Mouse (Mus musculus) gastrocnemius, adult 8-10 months (tissue): ENCODE measurements around the gene Olfr214. TPM values are rescaled to one million over a fixed set of nuclear protein-coding genes. Genes with fewer than 3 reads are reported as not detected.
"Not testable (repeated sequence)": the region's sequence is repeated elsewhere in the genome, so short reads cannot be mapped to it uniquely, and the experiment has no call there.

Experiments used
- DNase-seq, 2 experiments: peaks; one replicate each; pipeline ENCODE4 v3.0.0; 2022; ENCODE audit warnings: low spot score in 2 of 2
- total RNA-seq, 4 experiments: library from RNA; stranded (reverse); gene quantifications; 2 replicates each; pipeline ENCODE4 v1.2.4; 2022

Gene Olfr214
- total RNA-seq = not detected

GRCm38 (mm10) chr6:116553935-116554334, at the start of gene Olfr214:
Gene Olfr214, plus strand, starts transcription at chr6:116554235.
- DNase-seq = no peak

- not testable (repeated sequence) for DNase-seq
Measured at GRCm38 (mm10) chr6:116506302-116507003, 47.6 kb upstream of the Olfr214 start, which contains the start of gene Olfr212. Gene Olfr212, plus strand, starts transcription at chr6:116506516.

- DNase-seq = no peak
Measured at GRCm38 (mm10) chr6:116514832-116515231, 39.2 kb upstream of the Olfr214 start.

- DNase-seq = no peak
Measured at GRCm38 (mm10) chr6:116538156-116538555, 15.9 kb upstream of the Olfr214 start, which contains the start of gene Olfr213. Gene Olfr213, plus strand, starts transcription at chr6:116538456.

- DNase-seq = no peak
Measured at GRCm38 (mm10) chr6:116542500-116542899, 11.5 kb upstream of the Olfr214 start.

GRCm38 (mm10) chr6:116550841-116551240, 3.2 kb upstream of the Olfr214 start, which contains the start of gene Gm5580:
Gene Gm5580, plus strand, starts transcription at chr6:116551141.
- not testable (repeated sequence) for DNase-seq

GRCm38 (mm10) chr6:116554952-116555351, 917 bp downstream of the Olfr214 start:
- DNase-seq = no peak

- no peak for DNase-seq
Measured at GRCm38 (mm10) chr6:116569834-116570233, 15.8 kb downstream of the Olfr214 start.

- no peak for DNase-seq
Measured at GRCm38 (mm10) chr6:116584095-116584494, 30.1 kb downstream of the Olfr214 start, which contains the start of gene Olfr215. Gene Olfr215, minus strand, starts transcription at chr6:116584195.

GRCm38 (mm10) chr6:116600969-116601368, 46.9 kb downstream of the Olfr214 start:
- DNase-seq = not testable (repeated sequence)

GRCm38 (mm10) chr6:116607230-116607629, 53.2 kb downstream of the Olfr214 start:
- DNase-seq = no peak

Other genes with a start within 250 kb of the Olfr214 start
- 10 to 100 TPM; 24.6 to 36.1 (median 30.6) TPM for gene March8, start 216.2 kb upstream of the Olfr214 start, total RNA-seq
- under 1 TPM; 0.87 to 0.94 (median 0.91) TPM for gene Alox5, start 93.1 kb upstream of the Olfr214 start, total RNA-seq
- not detected for gene Olfr211, start 65.1 kb upstream of the Olfr214 start, total RNA-seq
- gene Olfr212, start 47.7 kb upstream of the Olfr214 start, total RNA-seq = under 1 TPM in 1 of 4 experiments, not detected in 3; 0.10 TPM
- not detected for gene Olfr213, start 15.8 kb upstream of the Olfr214 start, total RNA-seq
- gene Gm5580, start 3.1 kb upstream of the Olfr214 start, total RNA-seq = 1 to 10 TPM in 3 of 4 experiments, under 1 TPM in 1; 0.89 to 2.2 (median 1.4) TPM
- not detected for gene Olfr215, start 30.0 kb downstream of the Olfr214 start, total RNA-seq
- gene Zfp422, start 74.8 kb downstream of the Olfr214 start, total RNA-seq = 1 to 10 TPM; 5.9 to 7.9 (median 7.2) TPM
- 10 to 100 TPM in 1 of 4 experiments, 1 to 10 TPM in 3; 3.5 to 31.5 (median 5.1) TPM for gene Depp1, start 96.4 kb downstream of the Olfr214 start, total RNA-seq
- gene Rassf4, start 119.7 kb downstream of the Olfr214 start, total RNA-seq = 1 to 10 TPM; 1.1 to 1.7 (median 1.1) TPM
- under 1 TPM in 2 of 4 experiments, not detected in 2; 0.02 to 0.03 TPM for gene Tmem72, start 162.7 kb downstream of the Olfr214 start, total RNA-seq